Mouse (Mus musculus) limb, embryonic 11.5 days (tissue): ENCODE measurements around the gene Vps26c. TPM values are rescaled to one million over a fixed set of nuclear protein-coding genes. Genes with fewer than 3 reads are reported as not detected.
"Not testable (repeated sequence)": the region's sequence is repeated elsewhere in the genome, so short reads cannot be mapped to it uniquely, and the experiment has no call there.

Experiments
- ATAC-seq: fragments of 200-750 bp; cut with Nextera tagmentation; 2 replicates; pipeline ENCODE4 v1.8.0; 2017; ENCODE audit warnings: low read depth; ENCODE audit not compliant: insufficient number of reproducible peaks, low FRiP score, low TSS enrichment
- DNase-seq: peaks from one replicate; pipeline ENCODE4 v3.0.0-alpha.2; 2015; ENCODE audit warnings: low spot score
- H3K27ac ChIP-seq: fragments of 300-500 bp; sonication (generic); replicated peaks from 2 replicates; pipeline ENCODE4 v1.5.1; 2014; ENCODE audit warnings: low read depth, mild to moderate bottlenecking, low read length
- H3K27me3 ChIP-seq: fragments of 300-500 bp; sonication (generic); 2 replicates; pipeline ENCODE4 v1.6.1; 2014; ENCODE audit warnings: mild to moderate bottlenecking, low read length, mixed read lengths; ENCODE audit not compliant: control insufficient read depth, insufficient read depth
- H3K36me3 ChIP-seq: fragments of 300-500 bp; sonication (generic); 2 replicates; pipeline ENCODE4 v1.6.1; 2014; ENCODE audit warnings: mild to moderate bottlenecking, low read length, moderate library complexity, mixed read lengths; ENCODE audit not compliant: control insufficient read depth, insufficient read depth
- H3K4me1 ChIP-seq: fragments of 300-500 bp; sonication (generic); 2 replicates; pipeline ENCODE4 v1.6.1; 2014; ENCODE audit warnings: low read length, mixed read lengths; ENCODE audit not compliant: control insufficient read depth, insufficient read depth
- H3K4me2 ChIP-seq: fragments of 300-500 bp; sonication (generic); 2 replicates; pipeline ENCODE4 v1.6.1; 2014; ENCODE audit warnings: low read depth, mild to moderate bottlenecking, moderate library complexity; ENCODE audit not compliant: severe bottlenecking
- H3K4me3 ChIP-seq: fragments of 300-500 bp; sonication (generic); 2 replicates; pipeline ENCODE4 v1.5.1; 2014; ENCODE audit warnings: low read depth, low read length
- H3K9ac ChIP-seq: fragments of 300-500 bp; sonication (generic); 2 replicates; pipeline ENCODE4 v1.6.1; 2014; ENCODE audit warnings: mild to moderate bottlenecking, low read length
- H3K9me3 ChIP-seq: fragments of 300-500 bp; sonication (generic); 2 replicates; pipeline ENCODE4 v1.6.1; 2016; ENCODE audit warnings: low read length; ENCODE audit not compliant: control insufficient read depth
- WGBS: fragments of 180-500 bp; shearing (Covaris S2); extraction: QIAGEN DNeasy Blood & Tissue Kit; methylation state at CpG from one replicate; pipeline ENCODE4 v1.1.7; 2014; 5-methylcytosine and 5-hydroxymethylcytosine counted together
- polyA plus RNA-seq: library from polyadenylated mRNA; unstranded; fragments of >200 nt; fragmentation: Nextera tagmentation; extraction: Ambion mirVana; gene quantifications from 2 replicates; pipeline ENCODE4 v1.2.1, GENCODE M21; 2014

Vps26c gene
- polyA plus RNA-seq, 1 experiment from 2014 or later = 49.3 TPM

- H3K27me3 ChIP-seq, H3K4me2 ChIP-seq, H3K9ac ChIP-seq, DNase-seq, H3K9me3 ChIP-seq, ATAC-seq, H3K4me3 ChIP-seq, H3K27ac ChIP-seq, H3K4me1 ChIP-seq: not testable (repeated sequence)
- 94% methylated on average over 7 of the region's 7 CpGs for WGBS
- H3K36me3 ChIP-seq = peaks cover 21% of the 10 kb centered on the region
Measured at GRCm38 (mm10) chr16:94497176-94497575, 29.5 kb downstream of the Vps26c start.

GRCm38 (mm10) chr16:94489326-94489725 lies 37.3 kb downstream of the Vps26c start:
- ATAC-seq = no peak
- H3K4me3 ChIP-seq = no peak overlapping the region

GRCm38 (mm10) chr16:94487341-94487740 lies 39.3 kb downstream of the Vps26c start:
- no peak overlapping the region for H3K27ac ChIP-seq
- H3K4me3 ChIP-seq = no peak overlapping the region
- 80% methylated on average over 5 of the region's 5 CpGs for WGBS
- H3K27me3 ChIP-seq = no peaks in the 10 kb centered on the region
- no peak for DNase-seq
- H3K4me1 ChIP-seq = no peaks in the 10 kb centered on the region
- H3K4me2 ChIP-seq = no peak overlapping the region
- H3K9ac ChIP-seq = no peak overlapping the region
- no peak for ATAC-seq
- no peaks in the 10 kb centered on the region for H3K9me3 ChIP-seq
- H3K36me3 ChIP-seq = no peaks in the 10 kb centered on the region

More at GRCm38 (mm10) chr16:94489326-94489725, 37.3 kb downstream of the Vps26c start:
- Histone ChIP-seq H3K27ac (no peak overlapping the region), H3K27me3 (no peaks in the 10 kb centered on the region), H3K9me3 (no peaks in the 10 kb centered on the region), H3K4me2 (no peak overlapping the region), H3K9ac (no peak overlapping the region), H3K4me1 (no peaks in the 10 kb centered on the region), H3K36me3 (no peaks in the 10 kb centered on the region)
- 91% methylated on average over 5 of the region's 5 CpGs for WGBS
- no peak for DNase-seq

GRCm38 (mm10) chr16:94484752-94485535 lies 41.7 kb downstream of the Vps26c start:
- no peak for ATAC-seq
- no peaks in the 10 kb centered on the region for H3K27me3 ChIP-seq
- H3K9me3 ChIP-seq = no peaks in the 10 kb centered on the region
- H3K4me3 ChIP-seq = no peak overlapping the region
- 84% methylated on average over 11 of the region's 11 CpGs for WGBS
- H3K27ac ChIP-seq = no peak overlapping the region
- no peaks in the 10 kb centered on the region for H3K4me1 ChIP-seq
- DNase-seq = no peak
- no peaks in the 10 kb centered on the region for H3K36me3 ChIP-seq
- H3K9ac ChIP-seq = no peak overlapping the region
- no peak overlapping the region for H3K4me2 ChIP-seq

GRCm38 (mm10) chr16:94473086-94473822 lies 53.4 kb downstream of the Vps26c start:
- no peak overlapping the region for H3K4me3 ChIP-seq
- no peak for DNase-seq
- 88% methylated on average over 11 of the region's 11 CpGs for WGBS
- peaks cover 6% of the 10 kb centered on the region for H3K36me3 ChIP-seq
- no peak for ATAC-seq
- no peak overlapping the region for H3K4me2 ChIP-seq
- H3K9ac ChIP-seq = no peak overlapping the region
- no peak overlapping the region for H3K27ac ChIP-seq
- H3K27me3 ChIP-seq = no peaks in the 10 kb centered on the region
- H3K4me1 ChIP-seq = no peaks in the 10 kb centered on the region
- no peaks in the 10 kb centered on the region for H3K9me3 ChIP-seq

- H3K27me3 ChIP-seq = no peaks in the 10 kb centered on the region
- ATAC-seq (no peak), DNase-seq (no peak)
- 83% methylated on average over 8 of the region's 8 CpGs for WGBS
- H3K4me1 ChIP-seq = no peaks in the 10 kb centered on the region
- H3K36me3 ChIP-seq = peaks cover 12% of the 10 kb centered on the region
- H3K9ac ChIP-seq = no peak overlapping the region
- no peak overlapping the region for H3K4me2 ChIP-seq
- H3K27ac ChIP-seq = no peak overlapping the region
- no peak overlapping the region for H3K4me3 ChIP-seq
- no peaks in the 10 kb centered on the region for H3K9me3 ChIP-seq
Measured at GRCm38 (mm10) chr16:94472515-94472951, 54.1 kb downstream of the Vps26c start.

- DNase-seq = no peak
- whole genome bisulfite sequencing = 91% methylated on average over 2 of the region's 2 CpGs
- Histone ChIP-seq H3K36me3 (peaks cover 33% of the 10 kb centered on the region), H3K27ac (no peak overlapping the region), H3K9ac (no peak overlapping the region), H3K9me3 (no peaks in the 10 kb centered on the region), H3K4me2 (no peak overlapping the region), H3K4me3 (no peak overlapping the region), H3K27me3 (no peaks in the 10 kb centered on the region), H3K4me1 (no peaks in the 10 kb centered on the region)
- ATAC-seq = no peak
Measured at GRCm38 (mm10) chr16:94468391-94468790, 58.2 kb downstream of the Vps26c start.

GRCm38 (mm10) chr16:94467337-94468055 lies 59.1 kb downstream of the Vps26c start:
- no peak overlapping the region for H3K4me2 ChIP-seq
- H3K4me3 ChIP-seq = no peak overlapping the region
- H3K9me3 ChIP-seq = no peaks in the 10 kb centered on the region
- ATAC-seq (no peak), DNase-seq (no peak)
- H3K36me3 ChIP-seq = peaks cover 34% of the 10 kb centered on the region
- no peak overlapping the region for H3K27ac ChIP-seq
- 85% methylated on average over 11 of the region's 11 CpGs for WGBS
- H3K27me3 ChIP-seq = no peaks in the 10 kb centered on the region
- H3K4me1 ChIP-seq = no peaks in the 10 kb centered on the region
- H3K9ac ChIP-seq = no peak overlapping the region
